Mouse (Mus musculus): ENCODE measurements around the gene Xpo6.

- TF ChIP-seq CTCF (IDR thresholded peaks at IDR 0.05; ENCODE audit: low read depth, low read length) (no peak), POLR2A (IDR thresholded peaks at IDR 0.05; ENCODE audit: extremely low read depth, insufficient read depth, low read length) (no peak)
These were observed 65.5 kb downstream of the Xpo6 start for GRCm38 (mm10) chr7:126134634-126135321.
